Mouse (Mus musculus): ENCODE results near the gene Chd4. TPM values are rescaled to one million over a fixed set of nuclear protein-coding genes. Genes with fewer than 3 reads are reported as not detected.
A peak's percentile ranks its signal among the peaks of the same experiment; 100 is the strongest.

The Chd4 gene
- polyA plus RNA-seq, 1 experiment = 317 TPM

GRCm38 (mm10) chr6:125104223-125104622 lies 8.4 kb downstream of the Chd4 start:
- Histone ChIP-seq H3K27ac (ENCODE audit: insufficient read depth, low read length) (no peak overlapping the region), H3K36me3 (ENCODE audit: control insufficient read depth, insufficient read depth, low read length, poor library complexity, severe bottlenecking) (peaks cover 82% of the 10 kb centered on the region), H3K9me3 (replicated peaks; ENCODE audit: control insufficient read depth, insufficient read depth, low read length, poor library complexity, severe bottlenecking) (no peaks in the 10 kb centered on the region)

GRCm38 (mm10) chr6:125107705-125108104 lies 11.9 kb downstream of the Chd4 start:
- H3K4me1 ChIP-seq (ENCODE audit: control insufficient read depth, insufficient read depth, low read length) = no peaks in the 10 kb centered on the region
- TF ChIP-seq EP300 (IDR thresholded peaks at IDR 0.05; ENCODE audit: insufficient read depth, low read depth, low read length) = no peak
- no peak for TF ChIP-seq CTCF (IDR thresholded peaks at IDR 0.05; ENCODE audit: low read depth, low read length)
- TF ChIP-seq POLR2A (IDR thresholded peaks at IDR 0.05; ENCODE audit: insufficient read depth, low read length) = no peak
- no peak overlapping the region for H3K27ac ChIP-seq (ENCODE audit: insufficient read depth, low read length)
- H3K9ac ChIP-seq (ENCODE audit: low read depth, poor library complexity, severe bottlenecking) = no peak overlapping the region
- no peak overlapping the region for H3K4me3 ChIP-seq (ENCODE audit: low read depth, low read length)
- H3K36me3 ChIP-seq (ENCODE audit: control insufficient read depth, insufficient read depth, low read length, poor library complexity, severe bottlenecking) = peaks cover 87% of the 10 kb centered on the region
- no peaks in the 10 kb centered on the region for H3K9me3 ChIP-seq (replicated peaks; ENCODE audit: control insufficient read depth, insufficient read depth, low read length, poor library complexity, severe bottlenecking)
- H3K27me3 ChIP-seq (ENCODE audit: control insufficient read depth, insufficient read depth, low read length, poor library complexity, severe bottlenecking) = no peaks in the 10 kb centered on the region

More at GRCm38 (mm10) chr6:125104223-125104622, 8.4 kb downstream of the Chd4 start:
- Histone ChIP-seq H3K27me3 (ENCODE audit: control insufficient read depth, insufficient read depth, low read length, poor library complexity, severe bottlenecking) (no peaks in the 10 kb centered on the region), H3K4me1 (ENCODE audit: control insufficient read depth, insufficient read depth, low read length) (no peaks in the 10 kb centered on the region), H3K4me3 (ENCODE audit: low read depth, low read length) (no peak overlapping the region), H3K9ac (ENCODE audit: low read depth, poor library complexity, severe bottlenecking) (no peak overlapping the region)
- TF ChIP-seq POLR2A (IDR thresholded peaks at IDR 0.05; ENCODE audit: insufficient read depth, low read length) (no peak), EP300 (IDR thresholded peaks at IDR 0.05; ENCODE audit: insufficient read depth, low read depth, low read length) (no peak), CTCF (IDR thresholded peaks at IDR 0.05; ENCODE audit: low read depth, low read length) (no peak)

- Histone ChIP-seq H3K9ac (ENCODE audit: low read depth, poor library complexity, severe bottlenecking) (no peak overlapping the region), H3K9me3 (replicated peaks; ENCODE audit: control insufficient read depth, insufficient read depth, low read length, poor library complexity, severe bottlenecking) (no peaks in the 10 kb centered on the region), H3K4me1 (ENCODE audit: control insufficient read depth, insufficient read depth, low read length) (no peaks in the 10 kb centered on the region), H3K27ac (ENCODE audit: insufficient read depth, low read length) (no peak overlapping the region), H3K36me3 (ENCODE audit: control insufficient read depth, insufficient read depth, low read length, poor library complexity, severe bottlenecking) (peaks cover 92% of the 10 kb centered on the region), H3K27me3 (ENCODE audit: control insufficient read depth, insufficient read depth, low read length, poor library complexity, severe bottlenecking) (no peaks in the 10 kb centered on the region), H3K4me3 (ENCODE audit: low read depth, low read length) (no peak overlapping the region)
- TF ChIP-seq CTCF (IDR thresholded peaks at IDR 0.05; ENCODE audit: low read depth, low read length) (no peak), EP300 (IDR thresholded peaks at IDR 0.05; ENCODE audit: insufficient read depth, low read depth, low read length) (no peak), POLR2A (IDR thresholded peaks at IDR 0.05; ENCODE audit: insufficient read depth, low read length) (no peak)
These were observed 13.6 kb downstream of the Chd4 start for GRCm38 (mm10) chr6:125109371-125109770.

GRCm38 (mm10) chr6:125110927-125111326 lies 15.1 kb downstream of the Chd4 start:
- Histone ChIP-seq H3K36me3 (ENCODE audit: control insufficient read depth, insufficient read depth, low read length, poor library complexity, severe bottlenecking) (peaks cover 91% of the 10 kb centered on the region), H3K4me3 (ENCODE audit: low read depth, low read length) (no peak overlapping the region), H3K9me3 (replicated peaks; ENCODE audit: control insufficient read depth, insufficient read depth, low read length, poor library complexity, severe bottlenecking) (no peaks in the 10 kb centered on the region), H3K27ac (ENCODE audit: insufficient read depth, low read length) (no peak overlapping the region), H3K4me1 (ENCODE audit: control insufficient read depth, insufficient read depth, low read length) (no peaks in the 10 kb centered on the region), H3K9ac (ENCODE audit: low read depth, poor library complexity, severe bottlenecking) (no peak overlapping the region), H3K27me3 (ENCODE audit: control insufficient read depth, insufficient read depth, low read length, poor library complexity, severe bottlenecking) (no peaks in the 10 kb centered on the region)
- no peak for TF ChIP-seq POLR2A (IDR thresholded peaks at IDR 0.05; ENCODE audit: insufficient read depth, low read length)
- no peak for TF ChIP-seq EP300 (IDR thresholded peaks at IDR 0.05; ENCODE audit: insufficient read depth, low read depth, low read length)
- peak; percentile 55 for TF ChIP-seq CTCF (IDR thresholded peaks at IDR 0.05; ENCODE audit: low read depth, low read length)

- Histone ChIP-seq H3K4me3 (ENCODE audit: low read depth, low read length) (no peak overlapping the region), H3K9ac (ENCODE audit: low read depth, poor library complexity, severe bottlenecking) (no peak overlapping the region), H3K36me3 (ENCODE audit: control insufficient read depth, insufficient read depth, low read length, poor library complexity, severe bottlenecking) (peaks cover 87% of the 10 kb centered on the region), H3K27me3 (ENCODE audit: control insufficient read depth, insufficient read depth, low read length, poor library complexity, severe bottlenecking) (no peaks in the 10 kb centered on the region), H3K27ac (ENCODE audit: insufficient read depth, low read length) (no peak overlapping the region), H3K4me1 (ENCODE audit: control insufficient read depth, insufficient read depth, low read length) (no peaks in the 10 kb centered on the region), H3K9me3 (replicated peaks; ENCODE audit: control insufficient read depth, insufficient read depth, low read length, poor library complexity, severe bottlenecking) (no peaks in the 10 kb centered on the region)
- TF ChIP-seq EP300 (IDR thresholded peaks at IDR 0.05; ENCODE audit: insufficient read depth, low read depth, low read length) (no peak), CTCF (IDR thresholded peaks at IDR 0.05; ENCODE audit: low read depth, low read length) (no peak), POLR2A (IDR thresholded peaks at IDR 0.05; ENCODE audit: insufficient read depth, low read length) (no peak)
These were observed 16.8 kb downstream of the Chd4 start for GRCm38 (mm10) chr6:125112553-125112952.

- H3K27ac ChIP-seq (ENCODE audit: insufficient read depth, low read length) = no peak overlapping the region
- no peaks in the 10 kb centered on the region for H3K4me1 ChIP-seq (ENCODE audit: control insufficient read depth, insufficient read depth, low read length)
- H3K9me3 ChIP-seq (replicated peaks; ENCODE audit: control insufficient read depth, insufficient read depth, low read length, poor library complexity, severe bottlenecking) = no peaks in the 10 kb centered on the region
- no peaks in the 10 kb centered on the region for H3K27me3 ChIP-seq (ENCODE audit: control insufficient read depth, insufficient read depth, low read length, poor library complexity, severe bottlenecking)
- H3K4me3 ChIP-seq (ENCODE audit: low read depth, low read length) = no peak overlapping the region
- H3K36me3 ChIP-seq (ENCODE audit: control insufficient read depth, insufficient read depth, low read length, poor library complexity, severe bottlenecking) = peaks cover 84% of the 10 kb centered on the region
- no peak for TF ChIP-seq CTCF (IDR thresholded peaks at IDR 0.05; ENCODE audit: low read depth, low read length)
- TF ChIP-seq EP300 (IDR thresholded peaks at IDR 0.05; ENCODE audit: insufficient read depth, low read depth, low read length) = no peak
- no peak for TF ChIP-seq POLR2A (IDR thresholded peaks at IDR 0.05; ENCODE audit: insufficient read depth, low read length)
- no peak overlapping the region for H3K9ac ChIP-seq (ENCODE audit: low read depth, poor library complexity, severe bottlenecking)
These were observed 23.6 kb downstream of the Chd4 start for GRCm38 (mm10) chr6:125119387-125119786.

Measured in ES-Bruce4 (cell line).